Mouse (Mus musculus): ENCODE results near the gene Gfod1. TPM values are rescaled to one million over a fixed set of nuclear protein-coding genes. Genes with fewer than 3 reads are reported as not detected.
A peak's percentile ranks its signal among the peaks of the same experiment; 100 is the strongest.

The Gfod1 gene
- polyA plus RNA-seq, 1 experiment from 2014 or later, result 1.3 TPM

- Histone ChIP-seq H3K4me2 (ENCODE audit: low read length) (no peak overlapping the region), H3K4me3 (ENCODE audit: control insufficient read depth in 1 of 2, insufficient read depth in 1 of 2, low read depth in 1 of 2, low read length in 2 of 2) (no peak overlapping the region), H3K9me3 (ENCODE audit: control insufficient read depth, low read length) (no peaks in the 10 kb centered on the region), H3K9ac (ENCODE audit: low read length) (no peak overlapping the region), H3K36me3 (ENCODE audit: control insufficient read depth, insufficient read depth, low read length) (no peaks in the 10 kb centered on the region), H3K27me3 (ENCODE audit: control insufficient read depth, insufficient read depth, low read length) (no peaks in the 10 kb centered on the region), H3K27ac (replicated peaks in 1 of 2; ENCODE audit: control insufficient read depth in 1 of 2, insufficient read depth in 1 of 2, low read depth in 2 of 2, low read length in 2 of 2) (no peak overlapping the region), H3K4me1 (ENCODE audit: control insufficient read depth in 2 of 2, insufficient read depth in 2 of 2, low read length in 2 of 2) (peaks cover 30 to 53% of the 10 kb centered on the region in 2 experiments)
- no peak for ATAC-seq (ENCODE audit: insufficient number of reproducible peaks, insufficient read depth, low FRiP score, low read depth)
- 82% methylated on average over 5 of the region's 5 CpGs for WGBS
These were observed 4.8 kb downstream of the Gfod1 start for GRCm38 (mm10) chr13:43299171-43299570.

- Histone ChIP-seq H3K27me3 (ENCODE audit: control insufficient read depth, insufficient read depth, low read length) (no peaks in the 10 kb centered on the region), H3K4me1 (ENCODE audit: control insufficient read depth in 2 of 2, insufficient read depth in 2 of 2, low read length in 2 of 2) (peaks cover 26 to 51% of the 10 kb centered on the region in 2 experiments)
These were observed 6.4 kb downstream of the Gfod1 start for GRCm38 (mm10) chr13:43297526-43297925.

GRCm38 (mm10) chr13:43296140-43296805 is 7.7 kb downstream of the Gfod1 start:
- Histone ChIP-seq H3K36me3 (ENCODE audit: control insufficient read depth, insufficient read depth, low read length) (no peaks in the 10 kb centered on the region; the same call in 1 of the 2 replicates), H3K4me2 (ENCODE audit: low read length) (no peak overlapping the region), H3K27ac (replicated peaks in 1 of 2; ENCODE audit: control insufficient read depth in 1 of 2, insufficient read depth in 1 of 2, low read depth in 2 of 2, low read length in 2 of 2) (no peak overlapping the region), H3K4me1 (ENCODE audit: control insufficient read depth in 2 of 2, insufficient read depth in 2 of 2, low read length in 2 of 2) (peaks cover 21 to 40% of the 10 kb centered on the region in 2 experiments), H3K9ac (ENCODE audit: low read length) (no peak overlapping the region), H3K9me3 (ENCODE audit: control insufficient read depth, low read length) (no peaks in the 10 kb centered on the region), H3K27me3 (ENCODE audit: control insufficient read depth, insufficient read depth, low read length) (no peaks in the 10 kb centered on the region), H3K4me3 (ENCODE audit: control insufficient read depth in 1 of 2, insufficient read depth in 1 of 2, low read depth in 1 of 2, low read length in 2 of 2) (no peak overlapping the region)
- 70% methylated on average over 7 of the region's 7 CpGs for WGBS
- no peak for ATAC-seq (ENCODE audit: insufficient number of reproducible peaks, insufficient read depth, low FRiP score, low read depth)

More at GRCm38 (mm10) chr13:43297526-43297925, 6.4 kb downstream of the Gfod1 start:
- Histone ChIP-seq H3K9me3 (ENCODE audit: control insufficient read depth, low read length) (no peaks in the 10 kb centered on the region), H3K36me3 (ENCODE audit: control insufficient read depth, insufficient read depth, low read length) (no peaks in the 10 kb centered on the region; the same call in 1 of the 2 replicates), H3K4me3 (ENCODE audit: control insufficient read depth in 1 of 2, insufficient read depth in 1 of 2, low read depth in 1 of 2, low read length in 2 of 2) (no peak overlapping the region), H3K27ac (replicated peaks in 1 of 2; ENCODE audit: control insufficient read depth in 1 of 2, insufficient read depth in 1 of 2, low read depth in 2 of 2, low read length in 2 of 2) (no peak overlapping the region; a peak in 1 of 4 replicates), H3K4me2 (ENCODE audit: low read length) (no peak overlapping the region), H3K9ac (ENCODE audit: low read length) (no peak overlapping the region)
- ATAC-seq (ENCODE audit: insufficient number of reproducible peaks, insufficient read depth, low FRiP score, low read depth), result no peak
- 73% methylated on average over 5 of the region's 5 CpGs for WGBS

GRCm38 (mm10) chr13:43295684-43296083 is 8.3 kb downstream of the Gfod1 start:
- no peak overlapping the region for H3K9ac ChIP-seq (ENCODE audit: low read length)
- H3K27me3 ChIP-seq (ENCODE audit: control insufficient read depth, insufficient read depth, low read length), result no peaks in the 10 kb centered on the region
- H3K27ac ChIP-seq (replicated peaks in 1 of 2; ENCODE audit: control insufficient read depth in 1 of 2, insufficient read depth in 1 of 2, low read depth in 2 of 2, low read length in 2 of 2), result no peak overlapping the region
- H3K4me2 ChIP-seq (ENCODE audit: low read length), result no peak overlapping the region
- H3K36me3 ChIP-seq (ENCODE audit: control insufficient read depth, insufficient read depth, low read length), result no peaks in the 10 kb centered on the region; the same call in 1 of the 2 replicates
- H3K4me3 ChIP-seq (ENCODE audit: control insufficient read depth in 1 of 2, insufficient read depth in 1 of 2, low read depth in 1 of 2, low read length in 2 of 2), result no peak overlapping the region
- peaks cover 16 to 34% of the 10 kb centered on the region in 2 experiments for H3K4me1 ChIP-seq (ENCODE audit: control insufficient read depth in 2 of 2, insufficient read depth in 2 of 2, low read length in 2 of 2)
- 86% methylated on average over 7 of the region's 7 CpGs for WGBS
- no peak for ATAC-seq (ENCODE audit: insufficient number of reproducible peaks, insufficient read depth, low FRiP score, low read depth)
- no peaks in the 10 kb centered on the region for H3K9me3 ChIP-seq (ENCODE audit: control insufficient read depth, low read length)

GRCm38 (mm10) chr13:43294957-43295590 is 8.9 kb downstream of the Gfod1 start:
- Histone ChIP-seq H3K4me3 (ENCODE audit: control insufficient read depth in 1 of 2, insufficient read depth in 1 of 2, low read depth in 1 of 2, low read length in 2 of 2) (no peak overlapping the region), H3K9ac (ENCODE audit: low read length) (no peak overlapping the region), H3K9me3 (ENCODE audit: control insufficient read depth, low read length) (0 out of 2 replicates have a peak, but pooled peaks cover 2% of the 10 kb centered on the region), H3K36me3 (ENCODE audit: control insufficient read depth, insufficient read depth, low read length) (no peaks in the 10 kb centered on the region; the same call in 1 of the 2 replicates), H3K4me1 (ENCODE audit: control insufficient read depth in 2 of 2, insufficient read depth in 2 of 2, low read length in 2 of 2) (peaks cover 14 to 28% of the 10 kb centered on the region in 2 experiments), H3K4me2 (ENCODE audit: low read length) (no peak overlapping the region), H3K27me3 (ENCODE audit: control insufficient read depth, insufficient read depth, low read length) (no peaks in the 10 kb centered on the region), H3K27ac (replicated peaks in 1 of 2; ENCODE audit: control insufficient read depth in 1 of 2, insufficient read depth in 1 of 2, low read depth in 2 of 2, low read length in 2 of 2) (no peak overlapping the region)
- 0 out of 2 replicates have a peak, but pooled peaks have one; percentile 15 for ATAC-seq (ENCODE audit: insufficient number of reproducible peaks, insufficient read depth, low FRiP score, low read depth)
- WGBS, result 66% methylated on average over 7 of the region's 7 CpGs

GRCm38 (mm10) chr13:43292892-43293291 is 11.1 kb downstream of the Gfod1 start:
- H3K27me3 ChIP-seq (ENCODE audit: control insufficient read depth, insufficient read depth, low read length), result no peaks in the 10 kb centered on the region
- peaks cover 14 to 25% of the 10 kb centered on the region in 2 experiments for H3K4me1 ChIP-seq (ENCODE audit: control insufficient read depth in 2 of 2, insufficient read depth in 2 of 2, low read length in 2 of 2)
- no peak overlapping the region for H3K27ac ChIP-seq (replicated peaks in 1 of 2; ENCODE audit: control insufficient read depth in 1 of 2, insufficient read depth in 1 of 2, low read depth in 2 of 2, low read length in 2 of 2)
- ATAC-seq (ENCODE audit: insufficient number of reproducible peaks, insufficient read depth, low FRiP score, low read depth), result no peak
- no peak overlapping the region for H3K4me2 ChIP-seq (ENCODE audit: low read length)
- 0 out of 2 replicates have a peak, but pooled peaks cover 2% of the 10 kb centered on the region for H3K9me3 ChIP-seq (ENCODE audit: control insufficient read depth, low read length)
- no peak overlapping the region for H3K4me3 ChIP-seq (ENCODE audit: control insufficient read depth in 1 of 2, insufficient read depth in 1 of 2, low read depth in 1 of 2, low read length in 2 of 2)
- WGBS, result 80% methylated on average over 4 of the region's 4 CpGs
- no peaks in the 10 kb centered on the region; the same call in 1 of the 2 replicates for H3K36me3 ChIP-seq (ENCODE audit: control insufficient read depth, insufficient read depth, low read length)
- H3K9ac ChIP-seq (ENCODE audit: low read length), result no peak overlapping the region

GRCm38 (mm10) chr13:43289076-43289475 is 14.9 kb downstream of the Gfod1 start:
- Histone ChIP-seq H3K4me3 (ENCODE audit: control insufficient read depth in 1 of 2, insufficient read depth in 1 of 2, low read depth in 1 of 2, low read length in 2 of 2) (no peak overlapping the region), H3K9ac (ENCODE audit: low read length) (no peak overlapping the region), H3K27ac (replicated peaks in 1 of 2; ENCODE audit: control insufficient read depth in 1 of 2, insufficient read depth in 1 of 2, low read depth in 2 of 2, low read length in 2 of 2) (no peak overlapping the region), H3K36me3 (ENCODE audit: control insufficient read depth, insufficient read depth, low read length) (no peaks in the 10 kb centered on the region; the same call in 1 of the 2 replicates), H3K27me3 (ENCODE audit: control insufficient read depth, insufficient read depth, low read length) (no peaks in the 10 kb centered on the region), H3K9me3 (ENCODE audit: control insufficient read depth, low read length) (0 out of 2 replicates have a peak, but pooled peaks cover 2% of the 10 kb centered on the region), H3K4me2 (ENCODE audit: low read length) (no peak overlapping the region), H3K4me1 (ENCODE audit: control insufficient read depth in 2 of 2, insufficient read depth in 2 of 2, low read length in 2 of 2) (peaks cover 2 to 6% of the 10 kb centered on the region in 2 experiments; a peak in 2 of 4 replicates)
- 83% methylated on average over 6 of the region's 6 CpGs for WGBS
- no peak for ATAC-seq (ENCODE audit: insufficient number of reproducible peaks, insufficient read depth, low FRiP score, low read depth)

Measured in heart, embryonic 14.5 days (tissue).